Mouse (Mus musculus) embryo, embryonic 10.5 days (tissue): ENCODE measurements around the gene Zfp607a.
"Not testable (repeated sequence)": the region's sequence is repeated elsewhere in the genome, so short reads cannot be mapped to it uniquely, and the experiment has no call there.

Source experiments
- DNase-seq: peaks from one replicate; pipeline ENCODE4 v3.0.0-alpha.2; 2015; ENCODE audit warnings: low spot score

The Zfp607a gene

GRCm38 (mm10) chr7:27857227-27857626, at the start of gene Zfp607a:
Zfp607a (plus strand) TSS chr7:27857527.
- no peak for DNase-seq

- DNase-seq: no peak
Observed at GRCm38 (mm10) chr7:27818526-27819110, 38.7 kb upstream of the Zfp607a start.

GRCm38 (mm10) chr7:27822611-27823010, 34.7 kb upstream of the Zfp607a start:
- DNase-seq: no peak

DNA sequence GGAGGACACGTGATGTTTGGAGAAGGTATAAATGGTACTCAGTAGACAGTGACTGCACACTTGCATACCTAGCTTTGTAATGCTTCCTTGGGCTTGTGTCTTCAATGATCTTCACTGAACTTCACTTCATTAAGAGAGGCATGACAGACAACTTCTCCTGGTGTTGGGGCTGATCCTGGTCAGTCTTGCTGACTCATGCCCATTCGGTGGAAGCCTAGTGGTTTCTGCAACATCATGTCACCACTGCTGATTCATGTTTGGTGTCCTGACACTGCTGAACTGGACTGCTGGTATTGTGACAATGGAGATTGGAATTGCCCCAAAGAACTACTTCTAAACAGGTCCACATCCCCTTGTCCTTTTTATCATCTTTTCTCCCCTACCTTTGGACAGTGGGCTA, 23.2 kb upstream of the Zfp607a start:
- DNase-seq: no peak

- no peak for DNase-seq
Observed at GRCm38 (mm10) chr7:27837896-27838295, 19.4 kb upstream of the Zfp607a start.

DNA sequence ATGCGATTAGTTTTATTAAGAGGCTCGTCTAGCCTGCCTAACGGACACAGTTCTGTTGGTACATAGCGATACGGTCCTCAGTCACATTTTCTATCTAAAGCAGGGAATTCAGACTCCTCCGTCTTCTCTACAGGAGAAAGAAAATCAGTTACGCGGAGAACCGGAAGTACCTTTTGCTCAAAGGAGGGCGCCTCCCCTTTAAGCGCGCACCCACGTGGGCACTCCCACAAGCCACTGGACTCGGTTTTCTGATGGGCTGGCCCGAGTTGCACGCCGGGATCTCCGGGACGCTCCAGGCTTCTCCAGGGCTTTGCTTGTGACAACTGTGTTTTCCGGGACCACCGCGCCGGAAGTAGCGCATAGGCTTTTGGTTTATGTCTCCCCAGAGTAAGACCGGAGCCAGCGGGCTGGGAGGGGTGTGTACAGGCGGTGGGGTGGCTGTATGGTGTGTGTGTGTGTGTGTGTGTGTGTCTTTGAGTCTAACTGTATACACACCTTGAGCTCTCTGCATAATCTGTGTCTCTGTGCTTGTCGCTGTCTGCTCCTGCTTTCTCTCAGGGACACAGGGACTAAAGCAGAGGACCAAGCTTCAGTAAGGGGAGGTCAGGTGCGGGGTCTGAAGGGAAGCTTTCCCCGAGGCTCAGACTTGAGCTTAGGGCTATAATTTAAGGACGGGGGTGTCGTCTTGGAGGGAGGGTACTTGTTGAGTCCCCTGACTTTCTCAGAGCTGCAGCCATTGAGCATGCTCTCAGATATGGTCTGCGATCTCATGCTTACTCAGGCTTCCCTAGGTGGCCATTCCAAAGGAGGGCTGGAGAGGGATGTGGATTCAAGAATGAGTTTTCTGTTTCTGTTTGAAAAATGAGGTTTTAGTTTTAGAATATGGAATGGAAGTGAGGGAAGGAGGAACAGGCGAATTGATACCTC, 18.7 kb upstream of the Zfp607a start, which contains the start of gene Zfp59:
Gene Zfp59 (plus strand): TSS at position 285 of the 927 bp plus-strand sequence.
- peak; percentile 96 for DNase-seq

GRCm38 (mm10) chr7:27839596-27839995, 17.7 kb upstream of the Zfp607a start:
- DNase-seq: no peak

DNA sequence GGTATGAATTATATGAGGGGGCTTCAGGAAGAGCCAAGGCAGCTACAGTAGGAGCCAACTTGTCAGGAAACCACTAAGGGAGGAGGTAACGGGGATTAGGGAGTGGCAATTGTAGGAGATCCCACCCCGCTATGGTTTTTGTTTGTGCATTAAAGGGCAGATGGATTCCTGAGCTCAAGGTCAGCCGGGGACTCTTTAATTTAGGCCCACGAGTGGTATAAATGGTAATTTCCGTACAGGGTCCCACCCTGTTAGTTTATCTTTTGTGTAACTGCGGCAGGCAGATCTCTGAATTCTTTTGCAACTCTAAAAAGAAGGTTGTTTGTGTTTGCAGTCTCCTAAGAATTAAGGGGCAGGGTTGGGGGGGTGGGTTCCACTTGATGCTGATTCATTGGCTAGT, 17.2 kb upstream of the Zfp607a start:
- no peak for DNase-seq

DNA sequence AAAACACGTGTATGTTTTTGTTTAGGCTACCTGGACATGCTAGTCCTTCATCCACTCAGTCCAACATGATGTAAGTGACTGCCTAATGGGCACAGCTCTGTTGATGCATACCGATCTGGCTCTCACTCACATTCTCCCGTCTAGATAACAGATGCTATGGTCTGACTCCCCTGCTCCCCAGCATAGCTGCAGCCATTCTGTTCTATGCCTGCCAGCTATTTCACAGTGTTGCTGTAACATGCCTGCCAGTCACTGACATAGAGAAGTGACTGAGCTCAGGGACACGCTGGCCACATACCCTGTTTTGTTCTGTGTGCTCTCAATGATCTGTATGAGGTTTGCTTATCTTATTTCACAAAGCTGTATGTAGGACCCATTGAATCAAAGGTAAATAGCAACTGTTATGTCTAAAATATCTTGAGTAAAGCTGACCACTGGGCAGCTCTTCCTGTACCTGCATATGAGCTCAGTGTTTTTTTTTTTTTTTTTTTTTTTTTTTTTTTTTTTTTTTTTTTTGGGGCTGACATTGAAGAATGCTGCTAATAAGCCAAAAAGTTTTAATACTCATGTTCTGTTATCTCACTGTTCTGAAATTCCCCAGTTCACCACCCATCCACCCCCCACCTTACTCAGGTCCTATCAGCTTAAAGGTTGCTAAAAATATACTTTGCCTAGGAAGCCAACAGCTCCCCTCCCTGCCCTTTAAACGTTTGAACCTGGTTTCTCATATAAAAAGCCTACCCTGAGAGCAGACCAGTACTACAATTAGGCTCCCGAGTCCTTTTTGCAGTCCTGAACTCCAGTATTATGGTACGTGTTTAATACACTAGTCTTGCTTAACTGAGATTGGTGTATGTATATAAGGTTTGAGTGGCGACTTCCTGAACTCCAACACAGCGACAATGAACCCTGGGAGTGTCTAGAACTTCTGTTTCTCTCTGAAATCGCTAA, 2.2 kb downstream of the Zfp607a start:
- no peak for DNase-seq

- peak; percentile 85 for DNase-seq
Observed at GRCm38 (mm10) chr7:27860396-27861235, 3.3 kb downstream of the Zfp607a start.

DNA sequence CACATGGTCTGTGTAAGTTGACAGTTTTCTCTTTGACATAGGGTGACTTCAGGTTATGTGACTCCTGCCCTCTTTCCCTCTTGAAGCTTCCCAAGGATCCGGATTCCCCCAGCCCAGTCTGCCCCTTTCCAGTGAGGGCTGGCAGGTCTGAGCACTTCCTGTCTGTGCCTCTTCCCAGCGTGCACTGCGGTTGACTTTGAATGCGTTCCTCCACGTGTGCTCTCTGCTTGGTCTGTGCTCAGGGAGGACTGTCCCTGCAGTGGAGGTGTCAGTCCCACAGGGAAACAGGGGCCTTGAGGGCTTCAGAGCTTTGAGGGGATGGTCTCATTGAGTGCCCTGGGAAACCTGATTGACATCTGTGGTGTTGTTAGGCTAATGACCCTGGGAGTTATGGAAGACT, 5.3 kb downstream of the Zfp607a start:
- not testable (repeated sequence) for DNase-seq

- DNase-seq: no peak
Observed at GRCm38 (mm10) chr7:27881721-27882120, 24.4 kb downstream of the Zfp607a start.

GRCm38 (mm10) chr7:27900601-27901000, 43.3 kb downstream of the Zfp607a start:
- DNase-seq: no peak

DNA sequence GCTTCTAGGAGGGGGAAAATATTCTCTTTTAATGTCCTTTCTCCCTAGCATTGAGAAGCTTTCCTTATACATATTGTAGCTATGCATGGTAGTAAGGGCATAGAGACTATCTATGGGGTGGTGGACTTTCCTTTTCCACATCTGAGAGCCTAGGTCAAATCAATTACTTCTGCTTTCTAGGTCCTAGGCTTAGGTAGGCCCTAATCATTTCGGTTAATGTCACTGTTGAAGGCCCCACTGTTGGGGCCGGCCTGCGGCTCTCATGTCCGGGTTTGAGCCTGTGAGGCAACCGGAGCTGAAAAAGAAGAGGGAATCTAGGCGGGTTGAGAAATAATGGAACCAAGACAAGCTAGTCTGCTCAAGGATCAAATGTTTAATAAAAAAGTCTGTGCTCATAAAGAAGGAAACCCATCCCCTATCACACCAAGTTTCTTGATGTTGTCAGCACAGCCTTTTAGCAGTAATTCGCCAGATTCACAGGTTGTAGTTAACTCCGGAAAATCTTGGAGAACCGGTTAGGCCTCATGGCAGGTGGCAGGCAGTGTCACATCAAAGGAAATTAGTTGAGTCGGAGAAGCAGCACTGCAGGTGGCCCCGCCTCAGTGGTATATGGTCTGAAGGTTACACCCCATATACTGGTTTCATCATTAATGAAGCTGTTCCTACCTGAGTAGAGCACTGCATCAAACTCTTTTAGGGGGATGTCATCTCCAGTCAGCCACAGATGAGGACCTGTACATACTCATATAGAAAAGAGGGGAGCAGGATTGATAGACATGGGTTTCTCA, 47.9 kb downstream of the Zfp607a start:
- no peak for DNase-seq

DNA sequence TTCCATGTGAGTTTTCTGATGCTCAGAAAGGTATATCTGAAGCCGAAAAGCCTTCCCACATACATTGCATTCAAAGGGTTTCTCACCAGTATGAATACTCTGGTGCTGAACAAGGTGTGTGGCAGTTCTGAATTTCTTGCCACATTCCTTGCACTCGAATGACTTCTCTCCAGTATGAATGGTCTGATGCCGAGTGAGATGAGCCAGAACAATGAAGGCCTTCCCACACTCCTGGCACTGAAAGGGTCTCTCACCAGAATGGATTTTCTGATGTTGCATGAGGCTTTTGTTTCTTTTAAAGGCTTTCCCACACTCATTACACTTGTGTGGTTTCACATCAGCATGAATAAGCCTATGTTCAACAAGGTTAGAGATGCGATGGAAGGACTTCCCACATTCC, 53.6 kb downstream of the Zfp607a start:
- DNase-seq: not testable (repeated sequence)

- DNase-seq: not testable (repeated sequence)
Observed at GRCm38 (mm10) chr7:27927041-27927440, 69.7 kb downstream of the Zfp607a start.

GRCm38 (mm10) chr7:27928818-27929695, 71.7 kb downstream of the Zfp607a start, which contains the start of gene Zfp974:
Zfp974 (minus strand) TSS chr7:27929460.
- peak; percentile 88 for DNase-seq
